Mouse (Mus musculus) 3T3-L1 (cell line): Measurements from ENCODE around the gene 1700008P02Rik.
"Not testable (repeated sequence)": the region's sequence is repeated elsewhere in the genome, so short reads cannot be mapped to it uniquely, and the experiment has no call there.

Source experiments
- DNase-seq: peaks from one replicate; pipeline ENCODE4 v3.0.0-alpha.2; 2015; ENCODE audit warnings: low read depth, low spot score

The 1700008P02Rik gene

GRCm38 (mm10) chr3:6620343-6620742, at the start of gene 1700008P02Rik:
1700008P02Rik (minus strand) TSS chr3:6620443.
- DNase-seq: no peak

GRCm38 (mm10) chr3:6649411-6649810, 29.2 kb upstream of the 1700008P02Rik start:
- DNase-seq: no peak

- DNase-seq: not testable (repeated sequence)
Measured at GRCm38 (mm10) chr3:6638151-6638550, 17.9 kb upstream of the 1700008P02Rik start.

GRCm38 (mm10) chr3:6634256-6634655, 14.0 kb upstream of the 1700008P02Rik start:
- no peak for DNase-seq

- DNase-seq: no peak
Measured at GRCm38 (mm10) chr3:6617881-6618280, 2.4 kb downstream of the 1700008P02Rik start.
